Mouse (Mus musculus) liver, embryonic 12.5 days (tissue): ENCODE data around the gene Stk11. TPM values are rescaled to one million over a fixed set of nuclear protein-coding genes. Genes with fewer than 3 reads are reported as not detected.
A peak's percentile ranks its signal among the peaks of the same experiment; 100 is the strongest.

Source experiments
- ATAC-seq: fragments of 200-750 bp; cut with Nextera tagmentation; 2 replicates; pipeline ENCODE4 v1.8.0; 2017; ENCODE audit warnings: moderate number of reproducible peaks, mild to moderate bottlenecking, moderate library complexity
- H3K27ac ChIP-seq: fragments of 300-500 bp; sonication (generic); 2 replicates; pipeline ENCODE4 v1.5.1; 2016; ENCODE audit warnings: mild to moderate bottlenecking
- H3K27me3 ChIP-seq: fragments of 300-500 bp; sonication (generic); replicated peaks from 2 replicates; pipeline ENCODE4 v1.6.1; 2016; ENCODE audit warnings: mild to moderate bottlenecking, moderate library complexity
- H3K36me3 ChIP-seq: fragments of 300-500 bp; sonication (generic); 2 replicates; pipeline ENCODE4 v1.6.1; 2016; ENCODE audit warnings: mild to moderate bottlenecking, moderate library complexity
- H3K4me1 ChIP-seq: fragments of 300-500 bp; sonication (generic); 2 replicates; pipeline ENCODE4 v1.6.1; 2016
- H3K4me2 ChIP-seq: fragments of 300-500 bp; sonication (generic); 2 replicates; pipeline ENCODE4 v1.6.1; 2016; ENCODE audit warnings: mild to moderate bottlenecking, moderate library complexity
- H3K4me3 ChIP-seq: fragments of 300-500 bp; sonication (generic); 2 replicates; pipeline ENCODE4 v1.5.1; 2016; ENCODE audit warnings: mild to moderate bottlenecking, moderate library complexity
- H3K9ac ChIP-seq: fragments of 300-500 bp; sonication (generic); 2 replicates; pipeline ENCODE4 v1.6.1; 2016; ENCODE audit warnings: mild to moderate bottlenecking, moderate library complexity
- H3K9me3 ChIP-seq: fragments of 300-500 bp; sonication (generic); replicated peaks from 2 replicates; pipeline ENCODE4 v1.6.1; 2016; ENCODE audit warnings: mild to moderate bottlenecking, moderate library complexity
- WGBS: fragments of 180-500 bp; shearing (Covaris S2); methylation state at CpG from one replicate; pipeline ENCODE4 v1.1.7; 2016; ENCODE audit not compliant: insufficient replicate concordance; 5-methylcytosine and 5-hydroxymethylcytosine counted together
- polyA plus RNA-seq: library from polyadenylated mRNA; unstranded; fragments of >200 nt; fragmentation: Nextera tagmentation; extraction: Ambion mirVana; gene quantifications from 2 replicates; pipeline ENCODE4 v1.2.1, GENCODE M21; 2016

Gene Stk11
- polyA plus RNA-seq, 1 experiment from 2014 or later, result 18.6 TPM

GRCm38 (mm10) chr10:80147719-80148601, 32.4 kb downstream of the Stk11 start, which contains the start of gene Midn:
TSS of gene Midn (plus strand) at chr10:80148272.
- H3K4me1 ChIP-seq, result peaks cover 87% of the 10 kb centered on the region
- H3K36me3 ChIP-seq, result peaks cover 71% of the 10 kb centered on the region

GRCm38 (mm10) chr10:80148610-80149290, 33.1 kb downstream of the Stk11 start:
- under 1% methylated on average over 51 of the region's 57 CpGs for WGBS
- H3K4me1 ChIP-seq, result peaks cover 87% of the 10 kb centered on the region
- peaks cover 73% of the 10 kb centered on the region for H3K36me3 ChIP-seq

More at GRCm38 (mm10) chr10:80147719-80148601, 32.4 kb downstream of the Stk11 start, which contains the start of gene Midn:
- Histone ChIP-seq H3K27ac (peak within 1 kb of the TSS; percentile 98), H3K9ac (peak within 1 kb of the TSS; percentile 91), H3K4me3 (peak within 1 kb of the TSS; percentile 85), H3K4me2 (peak within 1 kb of the TSS; percentile 98), H3K9me3 (no peaks in the 10 kb centered on the region), H3K27me3 (no peaks in the 10 kb centered on the region)
- 1% methylated on average over 39 of the region's 42 CpGs for WGBS
- peak; percentile 42 for ATAC-seq

DNA sequence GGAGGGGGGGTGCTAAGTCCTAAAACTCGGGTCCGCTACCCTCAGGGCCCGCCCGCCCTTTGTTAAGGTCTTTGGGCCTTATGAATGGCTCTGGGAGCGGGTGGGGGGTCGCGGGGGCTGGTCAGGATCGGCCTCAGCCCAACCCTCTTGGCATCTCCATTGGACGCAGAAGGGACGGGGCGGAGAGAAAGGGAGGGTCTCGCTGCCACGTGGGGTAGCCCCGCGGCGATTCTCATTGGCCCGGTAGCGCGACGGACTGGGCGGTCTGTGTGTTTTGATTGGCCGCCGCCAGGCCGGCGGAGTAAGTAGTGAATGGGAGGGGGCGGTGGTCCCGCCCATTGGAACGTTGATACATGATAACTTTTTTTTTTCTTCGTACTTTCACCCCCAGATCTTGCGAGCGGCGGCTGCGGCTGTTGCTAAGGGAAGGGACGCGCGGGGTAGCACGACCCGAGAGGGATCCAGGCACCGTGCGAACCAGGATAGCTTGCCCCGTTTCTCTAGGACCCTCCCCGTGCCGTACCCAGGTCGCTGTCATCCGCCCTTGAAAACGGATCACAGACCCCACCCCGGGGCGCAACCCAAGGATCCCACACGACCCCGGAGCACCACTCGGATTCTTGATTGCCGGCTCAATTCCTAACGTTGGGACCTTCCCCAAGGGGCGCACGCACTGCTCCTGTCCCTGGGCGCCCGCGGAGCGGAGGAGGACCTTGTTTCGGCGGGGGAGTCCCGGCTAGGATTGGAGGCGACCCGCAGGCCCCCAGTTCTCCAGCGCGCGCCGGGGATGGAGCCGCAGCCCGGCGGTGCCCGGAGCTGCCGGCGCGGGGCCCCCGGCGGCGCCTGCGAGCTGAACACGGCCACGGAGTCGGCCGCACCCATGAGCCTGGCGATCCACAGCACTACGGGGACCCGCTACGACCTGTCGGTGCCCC, 34.0 kb downstream of the Stk11 start:
- no peaks in the 10 kb centered on the region for H3K27me3 ChIP-seq
- WGBS, result under 1% methylated on average over 88 of the region's 88 CpGs
- H3K4me2 ChIP-seq, result peak overlapping the region; percentile 98
- H3K4me1 ChIP-seq, result peaks cover 87% of the 10 kb centered on the region
- H3K9ac ChIP-seq, result peak overlapping the region; percentile 91
- H3K9me3 ChIP-seq, result no peaks in the 10 kb centered on the region
- peak overlapping the region; percentile 85 for H3K4me3 ChIP-seq
- H3K27ac ChIP-seq, result peak overlapping the region; percentile 98
- peaks cover 73% of the 10 kb centered on the region for H3K36me3 ChIP-seq
- peak; percentile 75 for ATAC-seq

More at GRCm38 (mm10) chr10:80148610-80149290, 33.1 kb downstream of the Stk11 start:
- H3K4me2 ChIP-seq, result peak overlapping the region; percentile 98
- no peaks in the 10 kb centered on the region for H3K27me3 ChIP-seq
- peak; percentile 62 for ATAC-seq
- peak overlapping the region; percentile 85 for H3K4me3 ChIP-seq
- H3K27ac ChIP-seq, result peak overlapping the region; percentile 98
- H3K9ac ChIP-seq, result peak overlapping the region; percentile 91
- no peaks in the 10 kb centered on the region for H3K9me3 ChIP-seq

GRCm38 (mm10) chr10:80150226-80151210, 34.9 kb downstream of the Stk11 start:
- Histone ChIP-seq H3K27me3 (no peaks in the 10 kb centered on the region), H3K36me3 (peaks cover 73% of the 10 kb centered on the region), H3K4me1 (peaks cover 87% of the 10 kb centered on the region), H3K9me3 (no peaks in the 10 kb centered on the region), H3K4me3 (peak overlapping the region; percentile 85), H3K4me2 (peak overlapping the region; percentile 98), H3K27ac (peak overlapping the region; percentile 98), H3K9ac (peak overlapping the region; percentile 91)
- under 1% methylated on average over 61 of the region's 71 CpGs for WGBS
- no peak for ATAC-seq

DNA sequence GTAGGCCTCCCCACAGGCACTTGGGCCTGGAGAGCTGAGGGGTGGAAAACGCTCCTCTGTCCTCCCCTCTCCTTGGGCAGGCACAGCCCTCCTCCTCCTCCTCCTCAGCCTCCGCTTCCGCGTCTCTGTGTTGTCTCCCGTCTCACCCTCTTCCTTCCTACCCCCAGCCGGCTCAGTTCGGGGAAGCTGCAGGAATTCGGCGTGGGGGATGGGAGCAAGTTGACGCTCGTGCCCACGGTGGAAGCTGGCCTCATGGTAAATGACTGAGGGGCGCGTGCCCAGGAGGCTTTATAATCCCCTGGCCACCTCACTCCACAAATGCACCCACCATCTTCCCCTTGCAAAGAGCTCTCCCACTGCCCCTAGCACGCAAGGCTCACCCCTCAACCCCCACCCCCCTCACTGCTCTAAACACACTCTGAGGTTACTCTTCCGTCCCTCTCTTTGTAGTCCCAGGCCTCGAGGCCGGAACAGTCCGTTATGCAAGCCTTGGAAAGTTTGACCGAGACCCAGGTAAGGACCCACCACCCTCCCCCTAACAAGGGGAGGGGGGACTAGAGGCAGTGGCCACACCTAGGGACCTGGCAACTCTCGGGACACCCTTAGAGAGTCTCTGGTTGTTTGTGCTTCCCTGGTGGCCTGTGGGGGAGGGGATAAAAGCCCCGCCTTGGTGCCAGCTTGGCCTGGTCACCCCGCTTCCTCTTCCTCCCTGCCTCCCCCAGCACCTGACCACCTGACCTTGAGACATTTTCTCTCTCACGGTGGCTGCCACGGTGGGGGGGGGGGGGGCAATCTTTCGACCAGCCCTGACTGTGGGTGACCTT, 35.8 kb downstream of the Stk11 start:
- Histone ChIP-seq H3K27ac (peak overlapping the region; percentile 98), H3K36me3 (peaks cover 74% of the 10 kb centered on the region), H3K4me2 (peak overlapping the region; percentile 98), H3K9me3 (no peaks in the 10 kb centered on the region), H3K4me1 (peaks cover 87% of the 10 kb centered on the region), H3K9ac (peak overlapping the region; percentile 91), H3K27me3 (no peaks in the 10 kb centered on the region), H3K4me3 (peak overlapping the region; percentile 85)
- 5% methylated on average over 24 of the region's 26 CpGs for WGBS
- ATAC-seq, result no peak

- H3K27me3 ChIP-seq, result no peaks in the 10 kb centered on the region
- H3K27ac ChIP-seq, result peak overlapping the region; percentile 98
- H3K4me3 ChIP-seq, result peak overlapping the region; percentile 85
- WGBS, result 35% methylated on average over 15 of the region's 15 CpGs
- peak overlapping the region; percentile 98 for H3K4me2 ChIP-seq
- H3K4me1 ChIP-seq, result peaks cover 87% of the 10 kb centered on the region
- no peak for ATAC-seq
- H3K9me3 ChIP-seq, result no peaks in the 10 kb centered on the region
- H3K9ac ChIP-seq, result peak overlapping the region; percentile 91
- peaks cover 76% of the 10 kb centered on the region for H3K36me3 ChIP-seq
These were observed 36.7 kb downstream of the Stk11 start for GRCm38 (mm10) chr10:80152071-80152872.

GRCm38 (mm10) chr10:80152873-80153260, 37.3 kb downstream of the Stk11 start:
- 52% methylated on average over 3 of the region's 3 CpGs for WGBS
- H3K9ac ChIP-seq, result peak overlapping the region; percentile 91
- peak overlapping the region; percentile 98 for H3K27ac ChIP-seq
- H3K4me2 ChIP-seq, result peak overlapping the region; percentile 98
- peaks cover 87% of the 10 kb centered on the region for H3K4me1 ChIP-seq
- no peak for ATAC-seq
- H3K9me3 ChIP-seq, result no peaks in the 10 kb centered on the region
- H3K27me3 ChIP-seq, result no peaks in the 10 kb centered on the region
- peaks cover 80% of the 10 kb centered on the region for H3K36me3 ChIP-seq
- peak overlapping the region; percentile 85 for H3K4me3 ChIP-seq

DNA sequence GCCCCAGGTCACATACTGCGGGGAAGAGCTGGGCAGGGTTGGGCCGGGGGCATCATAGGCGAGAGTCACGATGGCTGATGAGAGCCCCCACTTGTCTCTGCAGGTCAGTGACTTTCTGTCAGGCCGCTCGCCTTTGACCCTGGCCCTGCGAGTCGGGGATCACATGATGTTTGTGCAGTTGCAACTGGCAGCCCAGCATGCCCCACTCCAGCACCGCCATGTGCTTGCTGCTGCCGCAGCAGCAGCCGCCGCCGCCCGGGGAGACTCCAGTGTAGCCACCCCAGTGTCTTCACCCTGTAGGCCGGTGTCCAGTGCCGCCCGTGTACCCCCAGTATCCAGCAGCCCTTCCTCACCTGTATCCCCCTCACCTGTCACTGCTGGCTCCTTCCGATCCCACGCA, 38.1 kb downstream of the Stk11 start:
- H3K9me3 ChIP-seq, result no peaks in the 10 kb centered on the region
- H3K4me3 ChIP-seq, result no peak overlapping the region
- H3K4me2 ChIP-seq, result peak overlapping the region; percentile 98
- H3K27me3 ChIP-seq, result no peaks in the 10 kb centered on the region
- H3K4me1 ChIP-seq, result peaks cover 91% of the 10 kb centered on the region
- ATAC-seq, result no peak
- peaks cover 80% of the 10 kb centered on the region for H3K36me3 ChIP-seq
- WGBS, result 82% methylated on average over 19 of the region's 19 CpGs
- peak overlapping the region; percentile 98 for H3K27ac ChIP-seq
- no peak overlapping the region for H3K9ac ChIP-seq

DNA sequence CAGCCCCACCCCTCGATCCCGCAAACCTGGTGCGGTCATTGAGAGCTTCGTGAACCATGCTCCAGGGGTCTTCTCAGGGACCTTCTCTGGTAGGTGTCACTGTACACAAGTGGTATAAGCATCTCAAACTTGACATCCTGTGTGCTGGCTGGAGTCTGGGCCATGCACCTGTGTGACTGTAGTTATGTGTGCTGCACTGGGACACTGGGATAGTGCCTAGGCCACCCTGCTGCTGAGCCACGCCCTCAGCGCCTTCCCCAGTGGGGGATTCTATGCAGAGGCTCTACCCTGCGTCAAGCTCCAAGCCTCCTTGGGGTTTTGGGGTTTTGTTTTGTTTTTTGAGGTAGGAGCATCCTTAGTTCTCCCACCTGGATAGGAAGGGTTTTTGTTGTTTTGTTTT, 38.8 kb downstream of the Stk11 start:
- no peaks in the 10 kb centered on the region for H3K9me3 ChIP-seq
- no peaks in the 10 kb centered on the region for H3K27me3 ChIP-seq
- peaks cover 98% of the 10 kb centered on the region for H3K4me1 ChIP-seq
- H3K4me2 ChIP-seq, result 0 out of 2 replicates have a peak overlapping the region, but pooled peaks have one; percentile 98
- ATAC-seq, result no peak
- no peak overlapping the region for H3K4me3 ChIP-seq
- WGBS, result 84% methylated on average over 7 of the region's 7 CpGs
- peaks cover 80% of the 10 kb centered on the region for H3K36me3 ChIP-seq
- H3K9ac ChIP-seq, result no peak overlapping the region
- peak overlapping the region; percentile 98; the same call in 1 of the 2 replicates for H3K27ac ChIP-seq
